ENCODE assay signal across 1 mouse cellular context in the genomic region with DNA sequence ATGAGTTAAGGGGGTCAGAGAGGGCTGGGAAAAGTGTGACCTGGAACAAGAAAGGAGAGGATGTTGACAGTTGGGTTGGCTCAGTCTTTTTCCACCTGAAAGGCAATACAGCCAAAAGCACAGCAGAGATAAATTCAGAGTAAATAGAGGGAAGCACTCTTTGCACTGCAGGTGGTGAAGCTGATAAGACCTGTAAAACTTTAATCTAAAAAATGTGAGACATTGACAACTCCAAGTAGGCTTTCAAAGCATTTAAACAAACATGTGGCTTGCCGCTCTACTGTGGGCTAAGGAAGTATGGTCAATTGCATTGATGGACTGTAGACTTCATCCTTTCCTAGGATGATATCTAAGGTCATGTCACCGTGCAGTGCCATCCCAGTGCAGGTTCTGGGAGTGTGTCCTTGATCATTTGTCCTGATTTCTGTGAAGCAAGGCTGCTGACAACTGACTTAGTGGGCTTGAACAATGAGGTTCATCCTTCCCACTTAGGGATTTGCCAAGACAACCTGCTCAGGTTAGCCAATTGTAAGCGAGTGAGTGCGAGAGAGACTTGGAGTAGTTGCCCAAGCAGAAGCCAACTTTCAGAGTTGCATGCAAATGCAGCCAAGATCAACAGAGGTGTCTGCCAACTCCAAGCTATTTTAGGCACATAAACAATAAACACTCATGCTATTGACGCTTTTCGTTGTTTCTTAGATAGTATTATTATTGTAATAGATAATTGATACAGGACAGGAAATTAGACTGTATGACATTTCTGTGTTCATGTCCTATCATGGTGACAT.
TF ChIP-seq lines count a peak whose summit lies in the region.

No protein-coding gene starts in this region.

TF ChIP-seq in MEL, 35 proteins besides CTCF, POLR2A, EP300 and RAD21 (continued from another document):
- peak; percentile 96 for TF ChIP-seq TCF12 (IDR thresholded peaks at IDR 0.05; ENCODE audit: low read depth, low read length)
- TF ChIP-seq ETS1 (IDR thresholded peaks at IDR 0.05; ENCODE audit: low read depth, low read length): peak; percentile 93
- TF ChIP-seq MYB (IDR thresholded peaks at IDR 0.05; ENCODE audit: low read depth, low read length): peak; percentile 67
- no peak for TF ChIP-seq MEF2A (IDR thresholded peaks at IDR 0.05; ENCODE audit: extremely low read depth, insufficient replicate concordance, low read depth, low read length, poor library complexity, severe bottlenecking)
- TF ChIP-seq NRF1 (IDR thresholded peaks at IDR 0.05; ENCODE audit: insufficient read depth, low read depth, low read length, poor library complexity, severe bottlenecking): no peak
- TF ChIP-seq CHD2 (IDR thresholded peaks at IDR 0.05; ENCODE audit: low read length): no peak
- TF ChIP-seq NELFE (IDR thresholded peaks at IDR 0.05; ENCODE audit: low read depth, low read length): no peak
- no peak for TF ChIP-seq UBTF (IDR thresholded peaks at IDR 0.05; ENCODE audit: borderline replicate concordance, insufficient read depth, low read depth, low read length)
- peak; percentile 90 for TF ChIP-seq TAL1 (IDR thresholded peaks at IDR 0.05; ENCODE audit: low read length)
- no peak for TF ChIP-seq CHD1 (IDR thresholded peaks at IDR 0.05; ENCODE audit: low read depth, low read length)
- TF ChIP-seq MAX (IDR thresholded peaks at IDR 0.05; ENCODE audit: low read length): peak; percentile 72
- no peak for TF ChIP-seq ZMIZ1 (IDR thresholded peaks at IDR 0.05; ENCODE audit: low read depth, low read length)
- TF ChIP-seq MYC (IDR thresholded peaks at IDR 0.05; ENCODE audit: low read depth, low read length): peak; percentile 74; the same call in 1 of the 2 replicates
- TF ChIP-seq E2F4 (IDR thresholded peaks at IDR 0.05; ENCODE audit: borderline replicate concordance, low read depth, low read length): no peak
- TF ChIP-seq POLR2AphosphoS2 (IDR thresholded peaks at IDR 0.05; ENCODE audit: low read length): no peak
- TF ChIP-seq GATA1 (IDR thresholded peaks at IDR 0.05; ENCODE audit: low read depth, low read length): peak; percentile 96
- TF ChIP-seq JUND (IDR thresholded peaks at IDR 0.05; ENCODE audit: low read depth, low read length): no peak
- no peak for TF ChIP-seq ZNF384 (IDR thresholded peaks at IDR 0.05; ENCODE audit: low read depth, low read length)
- TF ChIP-seq POLR2AphosphoS5 (IDR thresholded peaks at IDR 0.05; ENCODE audit: borderline replicate concordance, low read depth, low read length): no peak
- TF ChIP-seq MAZ (IDR thresholded peaks at IDR 0.05; ENCODE audit: low read depth, low read length): no peak
- TF ChIP-seq USF1 (IDR thresholded peaks at IDR 0.05; ENCODE audit: low read depth, low read length): no peak
- TF ChIP-seq BHLHE40 (IDR thresholded peaks at IDR 0.05; ENCODE audit: borderline replicate concordance, low read depth, low read length): peak; percentile 70; the same call in 1 of the 2 replicates
- TF ChIP-seq ZC3H11A (IDR thresholded peaks at IDR 0.05; ENCODE audit: low read depth, low read length): no peak
- 0 out of 2 replicates have a peak, but pooled peaks have one; percentile 30 for TF ChIP-seq HCFC1 (IDR thresholded peaks at IDR 0.05; ENCODE audit: low read depth, low read length)
- TF ChIP-seq RCOR1 (IDR thresholded peaks at IDR 0.05; ENCODE audit: low read depth, low read length): peak; percentile 91
- no peak for TF ChIP-seq ELF1 (IDR thresholded peaks at IDR 0.05; ENCODE audit: low read depth, low read length)
